Mouse (Mus musculus) left cerebral cortex, postnatal 36 days (tissue): ENCODE data around the gene Col5a3. TPM values are rescaled to one million over a fixed set of nuclear protein-coding genes. Genes with fewer than 3 reads are reported as not detected.
A peak's percentile ranks its signal among the peaks of the same experiment; 100 is the strongest.

Experiments
- DNase-seq, 2 experiments: peaks; one replicate each; pipeline ENCODE4 v3.0.0; 2021 to 2022; ENCODE audit warnings: low spot score in 2 of 2, mixed read lengths in 1 of 2
- intact Hi-C: fragments of 180-260 bp; cut with DNase I; formaldehyde crosslinking; loops from one replicate; pipeline ENCODE4 v1.15.1; 2025
- total RNA-seq, 2 experiments: library from RNA; stranded (reverse); gene quantifications; 2 replicates each; pipeline ENCODE4 v1.2.3; 2021

The Col5a3 gene
- total RNA-seq, 2 experiments from 2014 or later: 1.1 to 2.2 TPM

GRCm38 (mm10) chr9:20810773-20811172 is 4.1 kb downstream of the Col5a3 start:
- no peak for DNase-seq
- intact Hi-C loops: no loop called here

GRCm38 (mm10) chr9:20810271-20810670 is 4.6 kb downstream of the Col5a3 start:
- intact Hi-C loops: no loop called here
- DNase-seq: no peak

- DNase-seq: no peak
- intact Hi-C loops: loop anchor here (10.0 kb wide), 1 partner anchor 61 kb away; the partner anchor contains the start of gene Olfm2
Observed at GRCm38 (mm10) chr9:20805706-20806105, 9.2 kb downstream of the Col5a3 start.

- DNase-seq: no peak
- intact Hi-C loops: loop anchor here (10.0 kb wide), 1 partner anchor 60 kb away; the partner anchor contains the start of gene Olfm2
Observed at GRCm38 (mm10) chr9:20805159-20805495, 9.7 kb downstream of the Col5a3 start.

- intact Hi-C loops: loop anchor here (10.0 kb wide), 1 partner anchor 60 kb away; the partner anchor contains the start of gene Olfm2
- DNase-seq: peak; percentile 47 to 48
Observed at GRCm38 (mm10) chr9:20804266-20805158, 10.4 kb downstream of the Col5a3 start.

- peak; percentile 39 to 59 for DNase-seq
- intact Hi-C loops: no loop called here
Observed at GRCm38 (mm10) chr9:20794108-20794806, 20.6 kb downstream of the Col5a3 start.

- DNase-seq: no peak
- intact Hi-C loops: no loop called here
Observed at GRCm38 (mm10) chr9:20790345-20790744, 24.5 kb downstream of the Col5a3 start.

GRCm38 (mm10) chr9:20789651-20790050 is 25.2 kb downstream of the Col5a3 start:
- intact Hi-C loops: no loop called here
- DNase-seq: no peak

- intact Hi-C loops: no loop called here
- no peak for DNase-seq
Observed at GRCm38 (mm10) chr9:20787992-20788391, 26.9 kb downstream of the Col5a3 start.

GRCm38 (mm10) chr9:20785055-20785454 is 29.8 kb downstream of the Col5a3 start:
- intact Hi-C loops: no loop called here
- DNase-seq: no peak

- intact Hi-C loops: no loop called here
- no peak for DNase-seq
Observed at GRCm38 (mm10) chr9:20781286-20781685, 33.6 kb downstream of the Col5a3 start.

GRCm38 (mm10) chr9:20765274-20765673 is 49.6 kb downstream of the Col5a3 start:
- intact Hi-C loops: no loop called here
- no peak for DNase-seq

- intact Hi-C loops: no loop called here
Observed at GRCm38 (mm10) chr9:20763099-20763498, 51.8 kb downstream of the Col5a3 start.

GRCm38 (mm10) chr9:20762197-20762961 is 52.5 kb downstream of the Col5a3 start:
- DNase-seq: no peak

More at GRCm38 (mm10) chr9:20763099-20763498, 51.8 kb downstream of the Col5a3 start:
- DNase-seq: no peak

GRCm38 (mm10) chr9:20761388-20761787 is 53.5 kb downstream of the Col5a3 start:
- intact Hi-C loops: no loop called here
- DNase-seq: no peak

More at GRCm38 (mm10) chr9:20762197-20762961, 52.5 kb downstream of the Col5a3 start:
- intact Hi-C loops: no loop called here

GRCm38 (mm10) chr9:20760813-20761212 is 54.1 kb downstream of the Col5a3 start:
- DNase-seq: no peak

GRCm38 (mm10) chr9:20758896-20759295 is 56.0 kb downstream of the Col5a3 start:
- DNase-seq: no peak
- intact Hi-C loops: no loop called here

More at GRCm38 (mm10) chr9:20760813-20761212, 54.1 kb downstream of the Col5a3 start:
- intact Hi-C loops: no loop called here

- no peak for DNase-seq
- intact Hi-C loops: no loop called here
Observed at GRCm38 (mm10) chr9:20758243-20758642, 56.6 kb downstream of the Col5a3 start.

- intact Hi-C loops: no loop called here
- peak in 1 of 2 experiments; percentile 47 for DNase-seq
Observed at GRCm38 (mm10) chr9:20757087-20757955, 57.5 kb downstream of the Col5a3 start.
